Mouse (Mus musculus) midbrain, embryonic 16.5 days (tissue): ENCODE measurements at regions not wholly inside any gene's neighbourhood (a gene's known extent, or its start where the extent isn't known, plus 50 kb on each side); places are given as distances from the start of the nearest gene placed in this dataset.

Experiments used
- ATAC-seq: fragments of 200-750 bp; cut with Nextera tagmentation; 2 replicates; pipeline ENCODE4 v1.8.0; 2017; ENCODE audit warnings: moderate TSS enrichment
- H3K27ac ChIP-seq: fragments of 300-500 bp; sonication (generic); 2 replicates; pipeline ENCODE4 v1.5.1; 2014; ENCODE audit warnings: mild to moderate bottlenecking, low read length, mixed read lengths
- H3K27me3 ChIP-seq: fragments of 300-500 bp; sonication (generic); 2 replicates; pipeline ENCODE4 v1.6.1; 2014; ENCODE audit warnings: low read depth, low read length, mixed read lengths; ENCODE audit not compliant: control insufficient read depth, insufficient read depth
- H3K36me3 ChIP-seq: fragments of 300-500 bp; sonication (generic); 2 replicates; pipeline ENCODE4 v1.6.1; 2014; ENCODE audit warnings: mild to moderate bottlenecking, low read length, moderate library complexity, mixed read lengths; ENCODE audit not compliant: control insufficient read depth, insufficient read depth
- H3K4me1 ChIP-seq: fragments of 300-500 bp; sonication (generic); 2 replicates; pipeline ENCODE4 v1.6.1; 2014; ENCODE audit warnings: mild to moderate bottlenecking, low read length, mixed read lengths; ENCODE audit not compliant: control insufficient read depth, insufficient read depth
- H3K4me2 ChIP-seq: fragments of 300-500 bp; sonication (generic); 2 replicates; pipeline ENCODE4 v1.6.1; 2014; ENCODE audit warnings: mild to moderate bottlenecking, low read length, mixed read lengths
- H3K4me3 ChIP-seq: fragments of 300-500 bp; sonication (generic); 2 replicates; pipeline ENCODE4 v1.5.1; 2014; ENCODE audit warnings: low read depth, mild to moderate bottlenecking, low read length, moderate library complexity, mixed read lengths
- H3K9ac ChIP-seq: fragments of 300-500 bp; sonication (generic); 2 replicates; pipeline ENCODE4 v1.6.1; 2014; ENCODE audit warnings: low read depth, low read length, mixed read lengths
- H3K9me3 ChIP-seq: fragments of 300-500 bp; sonication (generic); replicated peaks from 2 replicates; pipeline ENCODE4 v1.6.1; 2014; ENCODE audit warnings: mild to moderate bottlenecking, low read length, mixed read lengths; ENCODE audit not compliant: control insufficient read depth, poor library complexity, severe bottlenecking
- WGBS: fragments of 180-500 bp; shearing (Covaris S2); extraction: QIAGEN DNeasy Blood & Tissue Kit; methylation state at CpG from one replicate; pipeline ENCODE4 v1.1.7; 2014; 5-methylcytosine and 5-hydroxymethylcytosine counted together

DNA sequence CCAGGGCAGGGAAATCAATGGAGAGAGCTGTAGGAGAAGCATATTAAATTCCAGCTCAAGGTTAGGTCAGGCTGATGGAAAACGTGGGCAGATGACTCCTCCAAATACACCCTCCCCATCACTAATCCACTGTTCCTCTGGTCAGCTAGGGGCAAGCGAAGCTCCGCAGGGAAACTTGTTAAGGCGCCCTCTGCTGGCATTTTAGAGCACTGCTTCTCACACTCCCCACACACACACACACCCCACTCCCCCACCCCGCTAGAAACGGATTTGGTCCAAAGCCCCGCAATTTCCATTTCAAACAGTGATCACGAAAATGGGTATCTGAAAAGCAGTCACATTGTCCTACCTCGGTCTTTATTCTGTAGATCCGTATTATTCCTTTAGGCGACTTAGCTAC is 259.0 kb upstream of the Gpc5 start:
- no peak overlapping the region for H3K9ac ChIP-seq
- H3K36me3 ChIP-seq, result no peaks in the 10 kb centered on the region
- H3K4me1 ChIP-seq, result peaks cover 5% of the 10 kb centered on the region; the same call in 1 of the 2 replicates
- no peaks in the 10 kb centered on the region for H3K9me3 ChIP-seq
- no peak for ATAC-seq
- H3K27ac ChIP-seq, result no peak overlapping the region
- no peaks in the 10 kb centered on the region for H3K27me3 ChIP-seq
- H3K4me2 ChIP-seq, result no peak overlapping the region
- 52% methylated on average over 11 of the region's 11 CpGs for WGBS
- no peak overlapping the region for H3K4me3 ChIP-seq

DNA sequence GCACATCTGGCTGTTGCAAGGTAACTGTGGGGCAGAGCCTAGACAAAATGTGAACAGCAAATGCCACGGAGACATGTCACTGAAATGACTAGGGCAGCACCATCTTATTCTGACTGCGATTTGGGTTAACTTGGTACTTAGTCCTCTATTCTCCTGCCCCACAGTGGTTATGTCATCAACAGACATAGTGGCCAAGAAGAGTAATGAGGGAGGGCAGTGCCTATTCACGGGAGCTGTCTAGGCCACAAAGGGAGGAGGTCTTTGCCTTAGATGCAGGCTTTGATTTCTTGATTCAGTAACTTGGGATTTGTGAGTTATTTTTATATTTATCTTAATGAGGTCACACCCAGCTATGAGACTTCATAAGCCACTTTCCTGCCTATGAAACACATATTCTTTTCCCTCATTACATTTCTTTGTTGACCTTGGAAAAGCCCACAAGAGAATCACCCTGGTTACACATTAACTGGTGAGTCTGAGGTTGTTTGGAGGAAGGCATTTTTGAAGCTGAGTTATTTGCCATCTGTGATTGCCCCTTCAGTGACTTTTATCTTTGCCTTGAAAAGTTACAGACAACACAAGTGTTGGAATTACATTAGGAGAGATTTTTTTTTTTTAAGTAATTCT is 255.2 kb upstream of the Gpc5 start:
- Histone ChIP-seq H3K9ac (no peak overlapping the region), H3K4me3 (no peak overlapping the region), H3K4me2 (no peak overlapping the region), H3K27ac (no peak overlapping the region), H3K27me3 (no peaks in the 10 kb centered on the region), H3K9me3 (no peaks in the 10 kb centered on the region), H3K4me1 (peaks cover 6% of the 10 kb centered on the region; the same call in 1 of the 2 replicates), H3K36me3 (no peaks in the 10 kb centered on the region)
- ATAC-seq, result no peak
- WGBS, result 73% methylated on average over 3 of the region's 3 CpGs

DNA sequence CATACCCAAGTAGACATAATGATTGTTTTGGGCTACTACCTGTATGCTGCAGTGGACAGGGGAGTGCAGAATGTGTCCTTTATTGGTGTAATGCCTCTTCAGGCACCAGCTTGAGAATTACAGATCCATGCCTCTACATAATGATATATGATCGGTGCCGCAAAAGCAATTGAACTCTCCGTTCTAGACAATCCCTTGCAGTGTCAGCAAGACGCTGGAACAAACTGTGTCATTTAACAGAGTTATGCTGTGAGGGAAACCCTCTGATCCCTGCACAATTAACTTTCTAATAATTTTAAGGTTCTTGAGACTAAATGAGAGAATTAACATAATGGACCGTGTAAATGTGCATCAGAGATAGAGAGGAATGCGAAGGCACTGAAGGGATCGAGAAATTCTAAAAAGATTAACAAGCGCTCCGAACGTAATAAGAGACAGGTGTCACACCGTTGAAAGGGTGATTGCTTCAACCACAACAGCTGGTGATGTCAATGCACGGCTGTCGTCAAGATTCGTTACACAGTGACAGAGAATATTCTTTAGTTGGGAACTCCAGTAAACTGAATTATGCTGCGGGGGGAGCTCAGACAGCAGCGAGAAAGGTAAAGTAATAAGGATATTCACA is 254.3 kb upstream of the Gpc5 start:
- ATAC-seq, result 0 out of 2 replicates have a peak, but pooled peaks have one; percentile 25
- H3K4me2 ChIP-seq, result peak overlapping the region; percentile 51
- WGBS, result 21% methylated on average over 16 of the region's 16 CpGs
- no peak overlapping the region for H3K9ac ChIP-seq
- peak overlapping the region; percentile 21 for H3K4me3 ChIP-seq
- H3K9me3 ChIP-seq, result no peaks in the 10 kb centered on the region
- peaks cover 6% of the 10 kb centered on the region; the same call in 1 of the 2 replicates for H3K4me1 ChIP-seq
- no peak overlapping the region for H3K27ac ChIP-seq
- no peaks in the 10 kb centered on the region for H3K36me3 ChIP-seq
- no peaks in the 10 kb centered on the region for H3K27me3 ChIP-seq

DNA sequence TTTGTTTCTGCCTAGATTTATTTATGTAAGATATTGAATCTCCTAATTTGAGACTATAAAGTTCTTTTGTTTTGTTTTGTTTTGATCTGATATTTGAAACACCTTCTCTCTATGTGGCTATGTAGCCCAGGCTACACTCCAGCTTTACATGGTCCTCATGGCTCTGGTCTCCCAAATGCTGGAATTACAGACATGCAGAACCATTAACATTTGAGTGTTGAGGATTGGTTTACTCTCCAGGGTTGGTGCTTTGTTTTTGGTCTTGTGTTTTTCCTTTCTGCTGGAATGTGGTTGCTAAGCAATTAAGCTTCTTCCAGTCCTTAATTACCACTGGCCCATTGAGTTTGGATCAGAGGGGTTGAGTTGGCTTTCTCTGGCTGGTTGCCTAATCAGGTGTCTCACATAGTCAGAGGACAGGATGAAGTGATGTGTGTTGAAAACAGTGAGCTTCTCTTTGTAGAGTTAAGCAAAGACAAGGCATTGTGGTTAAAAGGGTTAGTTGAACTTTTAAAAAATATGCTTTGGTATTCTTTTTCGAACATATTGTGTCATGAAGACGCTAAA is 252.6 kb upstream of the Gpc5 start:
- no peaks in the 10 kb centered on the region for H3K27me3 ChIP-seq
- no peak overlapping the region for H3K4me3 ChIP-seq
- no peak overlapping the region for H3K4me2 ChIP-seq
- H3K4me1 ChIP-seq, result peaks cover 6% of the 10 kb centered on the region; the same call in 1 of the 2 replicates
- 32% methylated on average over 2 of the region's 2 CpGs for WGBS
- H3K9me3 ChIP-seq, result no peaks in the 10 kb centered on the region
- no peak overlapping the region for H3K9ac ChIP-seq
- ATAC-seq, result no peak
- H3K27ac ChIP-seq, result no peak overlapping the region
- H3K36me3 ChIP-seq, result no peaks in the 10 kb centered on the region

DNA sequence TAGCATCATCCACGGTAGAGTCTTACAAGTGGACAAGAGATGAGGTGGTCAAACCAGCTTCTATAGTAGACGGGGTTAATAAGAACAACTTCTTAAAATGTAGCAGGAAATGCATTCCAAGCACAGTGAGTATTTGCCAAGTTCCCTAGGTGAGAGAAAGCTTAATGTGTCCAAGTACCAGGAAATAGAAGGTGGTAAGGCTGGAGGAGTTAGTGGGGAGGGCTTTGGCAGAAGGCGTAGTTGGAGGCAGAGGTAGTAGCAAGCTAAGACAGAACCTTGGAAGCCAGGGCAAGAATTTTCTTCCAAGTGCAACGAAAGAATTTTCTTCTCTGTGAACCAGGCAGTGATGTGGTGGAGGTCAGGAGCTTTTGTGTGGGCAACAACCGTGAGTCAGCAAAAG is 251.2 kb upstream of the Gpc5 start:
- WGBS, result 90% methylated on average over 5 of the region's 5 CpGs
- Histone ChIP-seq H3K9ac (no peak overlapping the region), H3K4me1 (peaks cover 6% of the 10 kb centered on the region; the same call in 1 of the 2 replicates), H3K9me3 (no peaks in the 10 kb centered on the region), H3K4me3 (no peak overlapping the region), H3K27me3 (no peaks in the 10 kb centered on the region), H3K27ac (no peak overlapping the region), H3K36me3 (no peaks in the 10 kb centered on the region), H3K4me2 (no peak overlapping the region)
- ATAC-seq, result no peak

DNA sequence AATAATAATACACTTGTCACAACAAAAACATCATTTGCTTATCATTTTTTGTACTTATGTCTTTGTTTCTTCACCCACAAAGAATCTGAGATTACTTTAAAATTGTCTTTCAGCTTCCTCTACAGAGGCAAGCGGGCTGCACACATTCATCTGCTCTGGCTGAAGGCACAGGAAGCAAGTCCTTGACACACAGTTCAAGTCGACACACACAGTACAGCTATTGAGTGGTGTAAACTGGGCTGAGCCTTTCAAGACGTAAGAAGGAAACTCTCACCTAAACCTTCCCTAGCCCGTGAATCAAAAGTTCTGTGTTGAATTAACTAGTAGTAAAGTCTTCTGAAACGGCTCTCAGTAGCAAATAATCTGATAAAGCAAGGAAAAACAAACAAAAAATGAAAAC is 250.5 kb upstream of the Gpc5 start:
- Histone ChIP-seq H3K9ac (no peak overlapping the region), H3K4me1 (peaks cover 6% of the 10 kb centered on the region; the same call in 1 of the 2 replicates), H3K9me3 (no peaks in the 10 kb centered on the region), H3K4me2 (no peak overlapping the region), H3K27ac (no peak overlapping the region), H3K4me3 (no peak overlapping the region), H3K27me3 (no peaks in the 10 kb centered on the region), H3K36me3 (no peaks in the 10 kb centered on the region)
- WGBS, result 79% methylated on average over 5 of the region's 5 CpGs
- ATAC-seq, result no peak

DNA sequence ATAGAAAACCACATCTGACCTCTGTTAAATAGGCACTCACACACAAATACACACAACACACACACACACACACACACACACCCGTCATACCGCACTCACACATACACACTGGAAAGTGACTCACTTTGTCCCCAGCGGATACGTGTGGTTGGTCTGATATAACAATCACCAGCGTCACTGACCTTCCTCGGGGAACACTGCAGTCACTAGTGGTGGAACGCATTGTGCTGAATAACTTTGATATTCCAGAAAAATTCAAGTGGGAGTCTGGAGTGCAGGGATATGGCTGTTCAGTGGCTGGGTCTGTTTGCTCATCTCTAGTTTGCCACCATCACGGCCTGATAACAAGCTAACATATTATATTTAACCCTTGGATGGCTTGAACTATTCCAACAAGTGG is 249.7 kb upstream of the Gpc5 start:
- H3K36me3 ChIP-seq, result no peaks in the 10 kb centered on the region
- H3K27ac ChIP-seq, result no peak overlapping the region
- WGBS, result 89% methylated on average over 8 of the region's 8 CpGs
- no peak overlapping the region for H3K4me2 ChIP-seq
- H3K9me3 ChIP-seq, result no peaks in the 10 kb centered on the region
- no peaks in the 10 kb centered on the region for H3K27me3 ChIP-seq
- ATAC-seq, result no peak
- no peak overlapping the region for H3K9ac ChIP-seq
- no peak overlapping the region for H3K4me3 ChIP-seq
- peaks cover 6% of the 10 kb centered on the region; the same call in 1 of the 2 replicates for H3K4me1 ChIP-seq

DNA sequence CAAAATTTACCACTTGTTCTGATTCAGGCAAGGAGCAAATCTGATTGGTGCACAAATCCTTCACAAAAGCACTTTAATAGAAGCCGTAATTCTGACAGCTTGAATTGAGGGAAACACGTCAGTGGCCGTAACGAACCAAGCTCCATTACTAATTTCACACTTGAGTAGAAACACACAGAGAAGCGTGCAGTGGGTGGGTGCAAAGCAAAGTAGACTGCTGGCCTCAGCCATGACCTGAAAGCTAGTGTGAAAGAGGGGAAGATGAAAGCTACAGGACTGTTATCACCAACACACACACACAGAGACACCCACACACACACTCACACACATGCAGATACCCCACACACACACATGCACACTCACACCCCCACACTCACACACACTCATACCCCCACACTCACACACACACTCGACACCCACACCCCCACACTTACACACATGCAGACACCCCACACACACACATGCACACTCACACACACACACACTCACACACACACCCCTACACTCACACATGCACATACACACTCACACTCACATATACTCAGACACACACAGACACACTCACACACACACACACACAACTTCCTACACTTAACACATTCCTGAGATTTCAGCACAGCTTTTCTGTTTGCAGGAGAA is 248.8 kb upstream of the Gpc5 start:
- Histone ChIP-seq H3K9me3 (no peaks in the 10 kb centered on the region), H3K4me2 (no peak overlapping the region), H3K9ac (no peak overlapping the region), H3K36me3 (no peaks in the 10 kb centered on the region), H3K4me1 (no peaks in the 10 kb centered on the region; the same call in 1 of the 2 replicates), H3K27me3 (no peaks in the 10 kb centered on the region), H3K4me3 (no peak overlapping the region), H3K27ac (no peak overlapping the region)
- 44% methylated on average over 6 of the region's 6 CpGs for WGBS
- ATAC-seq, result no peak
